ENCODE assay signal across 8 mouse cellular contexts in genomic region chr5:113992339-113992831, GRCm38 (mm10). TPM values are rescaled to one million over a fixed set of nuclear protein-coding genes. Genes with fewer than 3 reads are reported as not detected.
DNase-seq lines count a peak whose midpoint lies in the region; ATAC-seq and TF ChIP-seq lines count a peak whose summit lies in the region.

No protein-coding gene starts in this region.

- no peak for TF ChIP-seq POLR2A in brain, embryonic 14.5 days (IDR thresholded peaks at IDR 0.05; ENCODE audit: borderline replicate concordance, extremely low read depth, insufficient read depth, insufficient read length, poor library complexity, severe bottlenecking)

- no peak for ATAC-seq in heart, embryonic 13.5 days (ENCODE audit: extremely low read depth, insufficient number of reproducible peaks, low FRiP score, low TSS enrichment)
- ATAC-seq in stomach, embryonic 16.5 days (ENCODE audit: insufficient read depth, low FRiP score) = 0 out of 2 replicates have a peak, but pooled peaks have one; percentile 12

- H3K4me3 ChIP-seq in gastrocnemius, adult 2 months = peak overlapping the region; percentile 94
- H3K4me3 ChIP-seq in heart, embryonic 13.5 days = peak overlapping the region; percentile 90
- peak overlapping the region; percentile 88 for H3K4me3 ChIP-seq in limb, embryonic 10.5 days
- peak overlapping the region; percentile 86 for H3K4me3 ChIP-seq in midbrain, embryonic 10.5 days
- peak overlapping the region; percentile 85 for H3K4me3 ChIP-seq in stomach, embryonic 16.5 days (replicated peaks; ENCODE audit: low read length)

- H3K27ac ChIP-seq in gastrocnemius, adult 2 months = peak overlapping the region; percentile 94
- peak overlapping the region; percentile 95 for H3K27ac ChIP-seq in heart, embryonic 13.5 days (replicated peaks)
- H3K27ac ChIP-seq in limb, embryonic 10.5 days = peak overlapping the region; percentile 99
- H3K27ac ChIP-seq in midbrain, embryonic 10.5 days (replicated peaks) = peak overlapping the region; percentile 98
- peak overlapping the region; percentile 97 for H3K27ac ChIP-seq in stomach, embryonic 16.5 days (ENCODE audit: low read length)

- H3K9me3 ChIP-seq in heart, embryonic 13.5 days = no peaks in the 10 kb centered on the region
- H3K9me3 ChIP-seq in limb, embryonic 10.5 days (replicated peaks) = no peaks in the 10 kb centered on the region
- H3K9me3 ChIP-seq in midbrain, embryonic 10.5 days (replicated peaks) = no peaks in the 10 kb centered on the region
- H3K9me3 ChIP-seq in stomach, embryonic 16.5 days (replicated peaks; ENCODE audit: control insufficient read depth, low read length) = no peaks in the 10 kb centered on the region

- peak overlapping the region; percentile 89 for H3K4me2 ChIP-seq in heart, embryonic 13.5 days
- H3K4me2 ChIP-seq in stomach, embryonic 16.5 days (ENCODE audit: low read depth, low read length) = peak overlapping the region; percentile 87

- 20% methylated on average over 12 of the region's 12 CpGs for WGBS in heart, embryonic 13.5 days
- WGBS in limb, embryonic 10.5 days = 29% methylated on average over 12 of the region's 12 CpGs
- 56% methylated on average over 12 of the region's 12 CpGs for WGBS in midbrain, embryonic 10.5 days
- WGBS in stomach, embryonic 16.5 days = 7% methylated on average over 12 of the region's 12 CpGs

- no peaks in the 10 kb centered on the region for H3K27me3 ChIP-seq in heart, embryonic 13.5 days (replicated peaks)
- no peaks in the 10 kb centered on the region for H3K27me3 ChIP-seq in limb, embryonic 10.5 days (ENCODE audit: low read depth, poor library complexity, severe bottlenecking)
- no peaks in the 10 kb centered on the region for H3K27me3 ChIP-seq in midbrain, embryonic 10.5 days (ENCODE audit: low read depth, poor library complexity, severe bottlenecking)
- no peaks in the 10 kb centered on the region for H3K27me3 ChIP-seq in stomach, embryonic 16.5 days (ENCODE audit: control insufficient read depth, insufficient read depth, low read length)

- H3K36me3 ChIP-seq in heart, embryonic 13.5 days = peaks cover 20% of the 10 kb centered on the region
- H3K36me3 ChIP-seq in limb, embryonic 10.5 days = peaks cover 25% of the 10 kb centered on the region
- peaks cover 23% of the 10 kb centered on the region for H3K36me3 ChIP-seq in midbrain, embryonic 10.5 days
- H3K36me3 ChIP-seq in stomach, embryonic 16.5 days (ENCODE audit: control insufficient read depth, insufficient read depth, low read length) = no peaks in the 10 kb centered on the region

- no peak for TF ChIP-seq CTCF in gastrocnemius, adult 2 months (IDR thresholded peaks at IDR 0.05)
- no peak for TF ChIP-seq CTCF in brain, embryonic 14.5 days (IDR thresholded peaks at IDR 0.05; ENCODE audit: borderline replicate concordance, extremely low read depth, insufficient read depth, insufficient read length)

- DNase-seq in gastrocnemius, adult 2 months = peak; percentile 57
- DNase-seq in gastrocnemius, adult 18-20 months (ENCODE audit: low spot score) = no peak
- peak; percentile 62 for DNase-seq in brain, embryonic 14.5 days (ENCODE audit: low read depth)
- DNase-seq in limb, embryonic 10.5 days (ENCODE audit: low spot score) = no peak
- DNase-seq in midbrain, embryonic 10.5 days (ENCODE audit: low spot score) = no peak
- DNase-seq in layer of hippocampus, postnatal 10 days (ENCODE audit: low spot score in 2 of 2) = no peak

- peaks cover 60% of the 10 kb centered on the region for H3K4me1 ChIP-seq in heart, embryonic 13.5 days
- peaks cover 34% of the 10 kb centered on the region for H3K4me1 ChIP-seq in limb, embryonic 10.5 days
- H3K4me1 ChIP-seq in midbrain, embryonic 10.5 days = peaks cover 50% of the 10 kb centered on the region
- peaks cover 22% of the 10 kb centered on the region for H3K4me1 ChIP-seq in stomach, embryonic 16.5 days (ENCODE audit: control insufficient read depth, insufficient read depth, low read length)

- H3K9ac ChIP-seq in heart, embryonic 13.5 days = peak overlapping the region; percentile 97
- peak overlapping the region; percentile 95 for H3K9ac ChIP-seq in stomach, embryonic 16.5 days (ENCODE audit: low read length)

- intact Hi-C loops in gastrocnemius, adult 2 months (cut with DNase I) = loop anchor here (5.0 kb wide), 1 partner anchor 35 kb away; no protein-coding TSS in a partner anchor

RNA-seq across cellular contexts. Expression of gene Ssh1, which starts 1.3 kb away (rescaled TPM):
- 1 to 10 TPM; 6.1 to 7.2 TPM for total RNA-seq in gastrocnemius, adult 2 months (2021)
- 1 to 10 TPM; 7.2 to 7.7 TPM for total RNA-seq in gastrocnemius, adult 18-20 months (2021)
- polyA plus RNA-seq in brain, embryonic 14.5 days (2012; rRNA removed) = 12.2 and 19.2 TPM in 2 replicates
- polyA plus RNA-seq in heart, embryonic 13.5 days (2015; fragmentation: Nextera tagmentation; extraction: Ambion mirVana) = 12.4 and 13.5 TPM in 2 replicates
- polyA plus RNA-seq in limb, embryonic 10.5 days (2016; fragmentation: Nextera tagmentation; extraction: Ambion mirVana) = 13.6 and 16.4 TPM in 2 replicates
- polyA plus RNA-seq in midbrain, embryonic 10.5 days (2016; fragmentation: Nextera tagmentation; extraction: Ambion mirVana) = 13.3 and 16.8 TPM in 2 replicates
- 8.7 and 11.9 TPM in 2 replicates for polyA plus RNA-seq in stomach, embryonic 16.5 days (2015; fragmentation: Nextera tagmentation; extraction: Ambion mirVana)
- 10 to 100 TPM; 25.7 to 27.1 TPM for total RNA-seq in layer of hippocampus, postnatal 10 days (2021)

RNA-seq across cellular contexts. Expression of gene Dao, which starts 11.1 kb away (rescaled TPM):
- total RNA-seq in gastrocnemius, adult 2 months (2021) = not detected
- total RNA-seq in gastrocnemius, adult 18-20 months (2021) = not detected
- not detected in 2 replicates for polyA plus RNA-seq in brain, embryonic 14.5 days (2012; rRNA removed)
- not detected in 2 replicates for polyA plus RNA-seq in heart, embryonic 13.5 days (2015; fragmentation: Nextera tagmentation; extraction: Ambion mirVana)
- not detected in 2 replicates for polyA plus RNA-seq in limb, embryonic 10.5 days (2016; fragmentation: Nextera tagmentation; extraction: Ambion mirVana)
- polyA plus RNA-seq in midbrain, embryonic 10.5 days (2016; fragmentation: Nextera tagmentation; extraction: Ambion mirVana) = not detected in 2 replicates
- 2.4 and 3.1 TPM in 2 replicates for polyA plus RNA-seq in stomach, embryonic 16.5 days (2015; fragmentation: Nextera tagmentation; extraction: Ambion mirVana)
- total RNA-seq in layer of hippocampus, postnatal 10 days (2021) = not detected

Comparison
In these comparisons a context has a peak if more than half of its experiments do, and no peak if none do; other contexts are left out.
1. DNase-seq: peak in gastrocnemius, adult 2 months (single experiment) and brain, embryonic 14.5 days (single experiment); none in gastrocnemius, adult 18-20 months (single experiment), limb, embryonic 10.5 days (single experiment), midbrain, embryonic 10.5 days (single experiment) and layer of hippocampus, postnatal 10 days (0 of 2).
2. Peak in every context shown above with its lines, with median percentiles within 50 percentile points of each other: H3K27ac ChIP-seq and H3K4me3 ChIP-seq.